Mouse (Mus musculus): ENCODE results near the gene Mapk8ip3. TPM values are rescaled to one million over a fixed set of nuclear protein-coding genes. Genes with fewer than 3 reads are reported as not detected.

Gene Mapk8ip3
- polyA plus RNA-seq, 1 experiment, result 51.7 TPM

- TF ChIP-seq CTCF (IDR thresholded peaks at IDR 0.05; ENCODE audit: extremely low read depth, insufficient read length, insufficient replicate concordance, low read depth, low read length) (no peak), POLR2A (IDR thresholded peaks at IDR 0.05; ENCODE audit: low read depth, low read length) (no peak)
- Histone ChIP-seq H3K4me3 (ENCODE audit: low read depth, low read length) (no peak overlapping the region), H3K27me3 (ENCODE audit: control insufficient read depth, insufficient read depth, low read length) (no peaks in the 10 kb centered on the region), H3K36me3 (ENCODE audit: control insufficient read depth, insufficient read depth, low read length) (peaks cover 67% of the 10 kb centered on the region), H3K4me1 (ENCODE audit: control insufficient read depth, insufficient read depth, insufficient read length, low read length) (peaks cover 3% of the 10 kb centered on the region; the same call in 1 of the 2 replicates), H3K27ac (ENCODE audit: insufficient read depth, low read depth, low read length) (no peak overlapping the region)
- WGBS, result 92% methylated on average over 13 of the region's 13 CpGs
These were observed 80.2 kb downstream of the Mapk8ip3 start for GRCm38 (mm10) chr17:24856589-24856988.

- TF ChIP-seq POLR2A (IDR thresholded peaks at IDR 0.05; ENCODE audit: low read depth, low read length) (no peak), CTCF (IDR thresholded peaks at IDR 0.05; ENCODE audit: extremely low read depth, insufficient read length, insufficient replicate concordance, low read depth, low read length) (no peak)
- 88% methylated on average over 3 of the region's 3 CpGs for WGBS
- Histone ChIP-seq H3K4me1 (ENCODE audit: control insufficient read depth, insufficient read depth, insufficient read length, low read length) (peaks cover 5% of the 10 kb centered on the region; the same call in 1 of the 2 replicates), H3K4me3 (ENCODE audit: low read depth, low read length) (no peak overlapping the region), H3K36me3 (ENCODE audit: control insufficient read depth, insufficient read depth, low read length) (peaks cover 61% of the 10 kb centered on the region), H3K27ac (ENCODE audit: insufficient read depth, low read depth, low read length) (no peak overlapping the region), H3K27me3 (ENCODE audit: control insufficient read depth, insufficient read depth, low read length) (no peaks in the 10 kb centered on the region)
These were observed 80.8 kb downstream of the Mapk8ip3 start for GRCm38 (mm10) chr17:24855838-24856464.

- WGBS, result 56% methylated on average over 10 of the region's 10 CpGs
- H3K4me3 ChIP-seq (ENCODE audit: low read depth, low read length), result peak overlapping the region; percentile 96
- TF ChIP-seq CTCF (IDR thresholded peaks at IDR 0.05; ENCODE audit: extremely low read depth, insufficient read length, insufficient replicate concordance, low read depth, low read length), result no peak
- no peak for TF ChIP-seq POLR2A (IDR thresholded peaks at IDR 0.05; ENCODE audit: low read depth, low read length)
- peaks cover 34% of the 10 kb centered on the region for H3K36me3 ChIP-seq (ENCODE audit: control insufficient read depth, insufficient read depth, low read length)
- no peak overlapping the region for H3K27ac ChIP-seq (ENCODE audit: insufficient read depth, low read depth, low read length)
- H3K27me3 ChIP-seq (ENCODE audit: control insufficient read depth, insufficient read depth, low read length), result no peaks in the 10 kb centered on the region
- peaks cover 7% of the 10 kb centered on the region; the same call in 1 of the 2 replicates for H3K4me1 ChIP-seq (ENCODE audit: control insufficient read depth, insufficient read depth, insufficient read length, low read length)
These were observed 85.2 kb downstream of the Mapk8ip3 start for GRCm38 (mm10) chr17:24851381-24852125.

- TF ChIP-seq POLR2A (IDR thresholded peaks at IDR 0.05; ENCODE audit: low read depth, low read length) (no peak), CTCF (IDR thresholded peaks at IDR 0.05; ENCODE audit: extremely low read depth, insufficient read length, insufficient replicate concordance, low read depth, low read length) (no peak)
- H3K36me3 ChIP-seq (ENCODE audit: control insufficient read depth, insufficient read depth, low read length), result peaks cover 28% of the 10 kb centered on the region
- WGBS, result 0% methylated on average over 20 of the region's 20 CpGs
- H3K4me1 ChIP-seq (ENCODE audit: control insufficient read depth, insufficient read depth, insufficient read length, low read length), result peaks cover 10% of the 10 kb centered on the region; the same call in 1 of the 2 replicates
- peak overlapping the region; percentile 96 for H3K4me3 ChIP-seq (ENCODE audit: low read depth, low read length)
- H3K27ac ChIP-seq (ENCODE audit: insufficient read depth, low read depth, low read length), result peak overlapping the region; percentile 76
- H3K27me3 ChIP-seq (ENCODE audit: control insufficient read depth, insufficient read depth, low read length), result no peaks in the 10 kb centered on the region
These were observed 86.0 kb downstream of the Mapk8ip3 start for GRCm38 (mm10) chr17:24850773-24851127.

GRCm38 (mm10) chr17:24850065-24850772, 86.6 kb downstream of the Mapk8ip3 start, which contains the start of gene Fahd1:
Fahd1 (minus strand) TSS chr17:24850364.
- Histone ChIP-seq H3K36me3 (ENCODE audit: control insufficient read depth, insufficient read depth, low read length) (peaks cover 23% of the 10 kb centered on the region), H3K27ac (ENCODE audit: insufficient read depth, low read depth, low read length) (peak within 1 kb of the TSS; percentile 96), H3K4me3 (ENCODE audit: low read depth, low read length) (peak within 1 kb of the TSS; percentile 96), H3K4me1 (ENCODE audit: control insufficient read depth, insufficient read depth, insufficient read length, low read length) (peaks cover 12% of the 10 kb centered on the region; the same call in 1 of the 2 replicates), H3K27me3 (ENCODE audit: control insufficient read depth, insufficient read depth, low read length) (no peaks in the 10 kb centered on the region)
- WGBS, result under 1% methylated on average over 58 of the region's 58 CpGs
- TF ChIP-seq CTCF (IDR thresholded peaks at IDR 0.05; ENCODE audit: extremely low read depth, insufficient read length, insufficient replicate concordance, low read depth, low read length) (no peak), POLR2A (IDR thresholded peaks at IDR 0.05; ENCODE audit: low read depth, low read length) (peak; percentile 91)

GRCm38 (mm10) chr17:24849733-24850064, 87.1 kb downstream of the Mapk8ip3 start:
- Histone ChIP-seq H3K27me3 (ENCODE audit: control insufficient read depth, insufficient read depth, low read length) (no peaks in the 10 kb centered on the region), H3K4me1 (ENCODE audit: control insufficient read depth, insufficient read depth, insufficient read length, low read length) (peaks cover 12% of the 10 kb centered on the region; the same call in 1 of the 2 replicates), H3K36me3 (ENCODE audit: control insufficient read depth, insufficient read depth, low read length) (peaks cover 19% of the 10 kb centered on the region), H3K4me3 (ENCODE audit: low read depth, low read length) (peak overlapping the region; percentile 96), H3K27ac (ENCODE audit: insufficient read depth, low read depth, low read length) (peak overlapping the region; percentile 96)
- TF ChIP-seq CTCF (IDR thresholded peaks at IDR 0.05; ENCODE audit: extremely low read depth, insufficient read length, insufficient replicate concordance, low read depth, low read length) (no peak; the same call in 1 of the 2 replicates), POLR2A (IDR thresholded peaks at IDR 0.05; ENCODE audit: low read depth, low read length) (no peak)
- under 1% methylated on average over 21 of the region's 21 CpGs for WGBS

Measured in small intestine, adult 2 months (tissue).